Mouse (Mus musculus) heart, postnatal 25 days (tissue): Measurements from ENCODE around the gene Sass6. TPM values are rescaled to one million over a fixed set of nuclear protein-coding genes. Genes with fewer than 3 reads are reported as not detected.
"Not testable (repeated sequence)": the region's sequence is repeated elsewhere in the genome, so short reads cannot be mapped to it uniquely, and the experiment has no call there.

Source experiments
- DNase-seq: peaks from one replicate; pipeline ENCODE4 v3.0.0; 2022; ENCODE audit warnings: low spot score
- intact Hi-C: fragments of 180-260 bp; cut with DNase I; formaldehyde crosslinking; loops from one replicate; pipeline ENCODE4 v1.15.1; 2025
- total RNA-seq, 2 experiments: library from RNA; stranded (reverse); gene quantifications; 2 replicates each; pipeline ENCODE4 v1.2.3; 2021

The Sass6 gene
- 1 to 10 TPM; 2.1 to 2.4 TPM for total RNA-seq

GRCm38 (mm10) chr3:116594728-116595602 is at the start of gene Sass6:
Gene Sass6, plus strand, starts transcription at chr3:116594982.
- intact Hi-C loops: loop anchor here (1.0 to 10.0 kb wide), 7 partner anchors 68 to 590 kb away; partner anchors contain the start of genes Dbt, Extl2, Mfsd14a and Slc30a7
- DNase-seq: peak; percentile 91

DNA sequence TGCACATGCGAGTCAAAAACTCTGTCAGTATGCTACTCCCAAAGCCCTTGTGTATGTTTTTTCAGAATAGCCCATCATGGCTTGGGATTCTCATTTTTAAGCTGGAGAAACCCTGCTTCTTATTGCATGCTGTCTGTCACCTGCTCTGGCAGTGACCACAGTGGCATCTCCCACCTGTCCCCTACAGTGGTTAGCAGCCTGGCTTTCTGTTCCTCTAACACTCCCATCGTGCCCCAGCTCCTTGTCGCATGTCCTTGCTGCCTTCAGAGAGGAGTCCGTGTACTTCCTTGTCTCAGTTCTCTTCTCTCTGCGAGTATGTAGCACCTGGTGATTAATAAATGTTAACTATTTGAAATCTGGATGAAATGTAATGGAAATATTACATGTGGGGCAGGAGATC is 47.4 kb upstream of the Sass6 start:
- DNase-seq: no peak
- intact Hi-C loops: no loop called here

DNA sequence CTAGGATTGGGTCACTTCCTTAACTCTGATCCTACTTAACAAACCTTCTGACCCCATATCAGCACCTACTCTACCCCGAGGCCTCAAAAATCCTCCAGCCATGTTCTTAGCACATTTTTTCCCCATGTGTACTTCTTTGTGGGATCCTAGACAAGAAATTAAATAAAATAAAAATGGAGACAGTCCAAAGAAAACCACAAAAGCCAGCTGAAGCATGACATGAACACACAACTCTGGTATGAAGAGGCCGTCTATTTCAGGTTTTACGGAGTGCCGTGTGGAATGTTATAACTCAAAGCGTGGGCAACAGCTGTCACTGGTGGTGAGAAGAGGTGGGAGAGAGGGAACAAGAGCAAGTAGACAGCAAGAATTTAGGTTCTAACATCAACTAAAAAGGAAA is 43.4 kb upstream of the Sass6 start:
- no peak for DNase-seq
- intact Hi-C loops: no loop called here

GRCm38 (mm10) chr3:116561315-116561714 is 33.5 kb upstream of the Sass6 start:
- intact Hi-C loops: not testable (repeated sequence)

DNA sequence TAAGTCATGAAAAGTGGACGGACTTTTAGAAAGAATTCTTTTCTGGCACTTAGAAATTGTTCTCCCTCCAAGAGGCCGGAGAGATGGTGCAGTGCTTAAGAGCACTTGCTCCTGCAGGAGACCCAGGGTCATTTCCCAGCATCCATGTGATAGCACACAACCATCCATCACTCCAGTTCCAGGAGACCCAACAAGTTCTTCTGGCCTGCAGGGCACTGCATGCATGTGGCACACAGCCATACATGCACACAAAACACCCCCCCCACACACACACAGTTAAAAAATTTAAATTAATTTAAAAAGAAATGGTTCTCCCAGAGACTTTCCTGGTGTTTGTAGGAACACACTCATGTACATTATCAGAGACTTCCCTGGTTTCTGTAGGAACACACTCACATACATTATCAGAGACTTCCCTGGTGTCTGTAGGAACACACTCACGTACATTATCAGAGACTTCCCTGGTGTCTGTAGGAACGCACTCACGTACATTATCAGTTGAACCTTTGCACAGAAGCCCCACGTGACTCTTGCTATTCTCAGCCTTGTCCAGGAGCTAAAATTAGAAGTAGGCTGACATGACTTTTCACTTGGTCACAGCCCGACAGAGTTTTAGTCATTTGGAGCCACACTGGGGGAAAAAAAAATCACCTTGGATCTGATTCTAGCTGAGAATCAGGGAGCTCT is 32.2 kb upstream of the Sass6 start, which contains the start of gene Lrrc39:
Lrrc39 (plus strand) TSS at position 566 of the 687 bp plus-strand sequence.
- intact Hi-C loops: no loop called here
- no peak for DNase-seq

More at GRCm38 (mm10) chr3:116561315-116561714, 33.5 kb upstream of the Sass6 start:
- DNase-seq: not testable (repeated sequence)

DNA sequence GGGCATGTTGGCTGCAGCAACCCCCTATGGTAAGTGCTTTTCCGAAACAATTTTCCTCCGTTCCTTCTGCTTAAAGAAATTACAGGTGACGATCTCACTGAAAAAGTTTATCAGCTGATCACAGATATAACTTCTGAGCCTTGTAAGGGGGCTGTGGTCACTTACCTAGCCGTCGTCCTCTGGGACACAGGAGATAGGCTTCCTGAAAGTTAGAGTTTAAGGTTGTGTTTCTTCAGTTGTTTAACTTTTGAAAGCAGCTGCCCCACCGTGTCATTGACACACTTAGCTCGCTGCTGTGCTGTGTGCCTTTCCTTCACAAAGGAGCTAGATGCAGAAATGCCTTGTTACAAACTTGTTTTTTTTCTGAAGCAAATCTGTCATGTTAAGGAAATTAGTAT is 31.7 kb upstream of the Sass6 start:
- no peak for DNase-seq
- intact Hi-C loops: no loop called here

- no peak for DNase-seq
- intact Hi-C loops: no loop called here
These were observed 24.2 kb upstream of the Sass6 start for GRCm38 (mm10) chr3:116570628-116571027.

- intact Hi-C loops: loop anchor here (5.0 kb wide), 1 partner anchor 70 kb away; the partner anchor contains the start of gene Rtca
- no peak for DNase-seq
These were observed 17.5 kb upstream of the Sass6 start for GRCm38 (mm10) chr3:116577286-116577685.

DNA sequence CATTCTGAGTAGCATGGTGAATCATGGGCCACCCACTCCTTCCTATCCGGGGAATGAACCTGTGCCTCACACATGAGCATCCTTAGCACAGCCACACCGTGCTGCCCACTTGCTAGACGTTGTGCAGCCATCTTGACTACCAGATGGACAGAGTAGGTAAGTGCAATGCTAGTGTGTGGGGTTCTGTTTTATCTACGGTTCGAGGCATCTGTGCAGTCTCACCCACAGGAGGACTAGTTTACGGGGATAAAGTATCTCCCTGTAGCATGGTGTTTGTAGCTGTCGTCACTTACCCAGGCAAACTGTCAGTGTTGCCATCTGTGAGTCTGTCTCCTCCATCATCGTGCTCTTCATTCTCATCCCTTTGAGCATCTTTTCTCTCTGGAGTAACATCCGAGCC is 12.6 kb upstream of the Sass6 start:
- intact Hi-C loops: no loop called here

GRCm38 (mm10) chr3:116594076-116594727 is 580 bp upstream of the Sass6 start:
- DNase-seq: no peak
- intact Hi-C loops: loop anchor here (1.0 to 10.0 kb wide), 7 partner anchors 69 to 589 kb away; partner anchors contain the start of genes Dbt, Extl2, Mfsd14a and Slc30a7

More for the DNA sequence above, 12.6 kb upstream of the Sass6 start:
- no peak for DNase-seq

DNA sequence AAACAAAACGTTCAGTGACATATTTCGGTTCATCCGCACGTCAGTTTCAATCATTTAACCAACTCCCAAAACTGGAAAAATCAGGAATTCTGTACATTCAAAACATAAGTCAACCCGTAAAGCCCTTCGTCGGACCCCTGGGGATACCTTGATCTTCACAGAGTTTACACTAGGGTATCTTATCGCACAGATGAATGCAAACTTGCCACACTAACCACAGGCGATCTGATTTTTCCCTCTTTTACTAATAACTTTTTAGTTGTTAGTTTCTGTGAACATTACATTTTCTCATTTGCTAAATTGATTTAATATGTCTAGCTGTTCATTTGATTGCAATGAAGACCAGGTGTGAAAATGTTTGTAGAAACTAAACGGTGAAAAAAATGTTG is 815 bp downstream of the Sass6 start:
- intact Hi-C loops: loop anchor here (2.0 to 10.0 kb wide), 4 partner anchors 67 to 591 kb away; partner anchors contain the start of genes Extl2, Mfsd14a and Slc30a7

DNA sequence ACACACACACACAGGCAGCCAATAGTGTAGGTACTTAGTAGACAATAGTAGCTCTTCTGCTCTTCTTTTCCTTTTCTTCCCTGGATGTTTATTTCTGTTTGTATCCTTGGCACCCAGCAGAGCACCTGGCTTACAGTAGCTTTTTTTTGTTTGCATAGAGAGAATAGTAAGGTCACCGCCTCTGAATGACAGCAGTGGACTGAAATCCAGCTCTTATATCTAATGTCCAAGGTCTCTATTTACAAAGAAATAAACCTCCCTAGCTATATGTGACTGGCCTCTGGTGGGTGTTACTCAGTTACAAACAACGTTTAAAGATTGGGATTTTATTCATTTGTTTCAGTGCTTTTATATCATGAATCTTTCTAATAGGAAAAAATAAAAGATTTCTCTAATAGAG is 4.9 kb downstream of the Sass6 start:
- DNase-seq: no peak
- intact Hi-C loops: loop anchor here (10.0 kb wide), 3 partner anchors 235 to 595 kb away; partner anchors contain the start of genes Extl2 and Slc30a7

More for the DNA sequence above, 815 bp downstream of the Sass6 start:
- DNase-seq: no peak

DNA sequence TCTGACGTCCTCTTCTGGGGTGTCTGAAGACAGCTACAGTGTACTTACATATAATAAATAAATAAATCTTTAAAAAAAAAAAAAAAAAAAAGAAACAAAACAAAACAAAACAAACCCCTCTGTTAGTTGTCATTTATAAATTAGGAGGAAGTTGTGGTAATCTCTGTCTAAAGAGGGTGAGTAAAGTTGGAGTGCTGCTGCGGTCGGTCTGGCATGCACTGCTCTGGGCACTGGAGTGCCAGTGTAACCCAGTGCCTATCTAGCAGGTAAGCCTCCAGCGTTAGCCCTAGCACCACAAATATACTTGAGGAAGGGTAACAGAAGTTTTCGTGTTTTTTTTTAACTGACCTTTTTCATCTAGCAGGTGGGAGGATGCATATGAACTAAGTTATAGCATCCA is 6.2 kb downstream of the Sass6 start:
- intact Hi-C loops: no loop called here
- DNase-seq: no peak

DNA sequence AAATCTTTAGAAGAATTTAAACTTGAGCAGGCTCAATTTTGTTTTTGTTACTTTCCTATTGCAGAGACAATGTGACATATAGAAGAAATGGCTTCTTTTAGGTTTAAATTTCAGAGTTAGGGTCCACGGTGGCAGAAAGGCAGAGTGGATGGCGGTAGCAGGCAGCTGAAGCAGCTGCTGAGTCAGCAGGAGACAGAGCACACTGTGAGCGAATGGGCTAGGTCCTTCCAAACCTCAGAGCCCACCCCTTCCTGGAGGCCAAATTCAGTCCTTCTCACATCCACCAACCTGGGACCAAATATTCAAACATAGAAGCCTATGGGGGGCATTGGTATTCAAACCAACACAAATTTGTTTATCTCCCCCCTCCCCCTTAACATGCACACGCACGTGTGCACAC is 7.0 kb downstream of the Sass6 start:
- intact Hi-C loops: no loop called here
- DNase-seq: no peak

DNA sequence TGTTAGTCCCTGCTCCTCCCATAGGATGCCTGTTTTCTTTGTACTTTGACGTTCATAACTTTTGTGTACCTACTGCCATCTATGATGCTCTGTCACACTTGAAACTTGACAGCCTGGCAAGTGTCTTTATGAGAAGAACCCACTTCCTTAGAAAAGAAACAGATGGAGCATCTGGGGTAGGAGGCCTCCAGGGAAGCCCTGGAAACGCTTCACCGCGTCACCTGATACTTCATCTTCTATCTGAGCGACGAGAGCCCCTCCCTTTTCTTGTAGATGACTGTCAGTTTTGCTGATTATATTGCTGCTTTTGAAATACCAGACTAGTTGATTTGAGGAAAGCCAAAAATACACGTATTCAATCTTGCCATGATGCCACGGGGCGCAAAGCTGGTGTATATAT is 9.8 kb downstream of the Sass6 start:
- DNase-seq: no peak
- intact Hi-C loops: no loop called here

GRCm38 (mm10) chr3:116614295-116614892 is 19.6 kb downstream of the Sass6 start, which contains the start of gene Trmt13:
Gene Trmt13, minus strand, starts transcription at chr3:116614587.
- intact Hi-C loops: no loop called here
- DNase-seq: no peak

- no peak for DNase-seq
These were observed 20.7 kb downstream of the Sass6 start for GRCm38 (mm10) chr3:116615318-116616068.

DNA sequence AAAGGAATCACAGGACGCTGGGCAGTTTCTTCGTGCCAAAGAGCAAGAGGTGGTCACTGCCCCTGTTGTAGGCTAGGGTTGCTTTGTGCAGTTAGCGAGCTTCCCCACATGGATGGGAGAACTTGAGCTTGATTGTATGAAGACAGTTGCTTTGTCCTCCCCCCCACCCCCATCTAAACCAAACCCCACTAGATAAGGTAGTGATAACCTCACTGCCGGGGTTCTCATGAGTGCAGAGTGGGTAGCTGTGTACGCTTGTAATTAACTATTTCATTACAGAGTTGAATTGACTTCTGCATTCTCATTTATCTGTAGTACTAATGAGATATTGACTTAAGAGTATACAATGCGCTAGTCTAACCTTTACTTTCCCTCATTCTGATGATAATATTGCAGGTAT is 24.1 kb downstream of the Sass6 start:
- no peak for DNase-seq
- intact Hi-C loops: no loop called here

More at GRCm38 (mm10) chr3:116615318-116616068, 20.7 kb downstream of the Sass6 start:
- intact Hi-C loops: no loop called here
